Mouse (Mus musculus) embryonic fibroblast, embryonic 13.5 days (primary cell): ENCODE data around the gene Laptm5. TPM values are rescaled to one million over a fixed set of nuclear protein-coding genes. Genes with fewer than 3 reads are reported as not detected.

Source experiments
- H3K27ac ChIP-seq: 2 replicates; pipeline ENCODE4 v1.5.1; 2012; ENCODE audit warnings: low read length, control low read depth, inconsistent platforms; ENCODE audit not compliant: insufficient read depth
- H3K4me1 ChIP-seq: 2 replicates; pipeline ENCODE4 v1.6.1; 2011; ENCODE audit warnings: low read length; ENCODE audit not compliant: control insufficient read depth, insufficient read depth
- H3K4me3 ChIP-seq: 2 replicates; pipeline ENCODE4 v1.5.1; 2011; ENCODE audit warnings: mild to moderate bottlenecking, control low read depth, low read length; ENCODE audit not compliant: insufficient read depth
- CTCF ChIP-seq: IDR thresholded peaks from 2 replicates; pipeline ENCODE4 v1.5.1; 2011; ENCODE audit warnings: mild to moderate bottlenecking, control low read depth, low read length, moderate library complexity, borderline replicate concordance; ENCODE audit not compliant: insufficient read depth
- POLR2A ChIP-seq: IDR thresholded peaks from 2 replicates; pipeline ENCODE4 v1.6.1; 2011; ENCODE audit warnings: low read depth, mild to moderate bottlenecking, control low read depth, low read length, moderate library complexity
- polyA plus RNA-seq: library from polyadenylated mRNA; stranded (reverse); fragments of >200 nt; gene quantifications from 2 replicates; pipeline ENCODE4 v1.2.4, GENCODE M21; 2011; ENCODE audit warnings: low read depth; ENCODE audit not compliant: missing spikeins, insufficient read length

Gene Laptm5
- polyA plus RNA-seq = 0.50 and 10.8 TPM in 2 replicates

- TF ChIP-seq CTCF = no peak
- TF ChIP-seq POLR2A = no peak
- Histone ChIP-seq H3K4me1 (peaks cover 4% of the 10 kb centered on the region; the same call in 1 of the 2 replicates), H3K27ac (no peak within 1 kb of the TSS), H3K4me3 (no peak within 1 kb of the TSS)
These were observed at the start of gene Laptm5 for GRCm38 (mm10) chr4:130913077-130913476. Laptm5 (plus strand) TSS chr4:130913125.

GRCm38 (mm10) chr4:130865460-130865859 is 47.5 kb upstream of the Laptm5 start:
- H3K4me3 ChIP-seq = no peak overlapping the region
- no peak overlapping the region for H3K27ac ChIP-seq
- peaks cover 5% of the 10 kb centered on the region for H3K4me1 ChIP-seq
- TF ChIP-seq POLR2A = no peak
- no peak for TF ChIP-seq CTCF

- Histone ChIP-seq H3K4me1 (peaks cover 5% of the 10 kb centered on the region), H3K27ac (no peak overlapping the region), H3K4me3 (no peak overlapping the region)
- TF ChIP-seq POLR2A = no peak
- no peak for TF ChIP-seq CTCF
These were observed 47.0 kb upstream of the Laptm5 start for GRCm38 (mm10) chr4:130865901-130866371.

- Histone ChIP-seq H3K4me1 (no peaks in the 10 kb centered on the region), H3K27ac (no peak overlapping the region), H3K4me3 (no peak overlapping the region)
- TF ChIP-seq POLR2A = no peak
- TF ChIP-seq CTCF = no peak
These were observed 45.0 kb upstream of the Laptm5 start for GRCm38 (mm10) chr4:130867940-130868339.

GRCm38 (mm10) chr4:130868803-130869202 is 44.1 kb upstream of the Laptm5 start:
- Histone ChIP-seq H3K4me3 (no peak overlapping the region), H3K4me1 (no peaks in the 10 kb centered on the region), H3K27ac (no peak overlapping the region)
- TF ChIP-seq CTCF (no peak), POLR2A (no peak)

- no peak for TF ChIP-seq POLR2A
- no peak for TF ChIP-seq CTCF
- Histone ChIP-seq H3K27ac (no peak overlapping the region), H3K4me1 (peaks cover 12% of the 10 kb centered on the region), H3K4me3 (no peak overlapping the region)
These were observed 40.5 kb upstream of the Laptm5 start for GRCm38 (mm10) chr4:130872414-130872813.

GRCm38 (mm10) chr4:130873440-130873839 is 39.5 kb upstream of the Laptm5 start:
- no peak overlapping the region for H3K4me3 ChIP-seq
- H3K4me1 ChIP-seq = peaks cover 12% of the 10 kb centered on the region
- TF ChIP-seq POLR2A (no peak), CTCF (no peak)
- H3K27ac ChIP-seq = no peak overlapping the region

GRCm38 (mm10) chr4:130874601-130875000 is 38.3 kb upstream of the Laptm5 start:
- TF ChIP-seq POLR2A = no peak
- TF ChIP-seq CTCF = no peak
- no peak overlapping the region for H3K27ac ChIP-seq
- peaks cover 12% of the 10 kb centered on the region for H3K4me1 ChIP-seq
- no peak overlapping the region for H3K4me3 ChIP-seq

GRCm38 (mm10) chr4:130876016-130876726 is 36.8 kb upstream of the Laptm5 start:
- TF ChIP-seq POLR2A (no peak), CTCF (no peak)
- peaks cover 12% of the 10 kb centered on the region for H3K4me1 ChIP-seq
- no peak overlapping the region for H3K27ac ChIP-seq
- H3K4me3 ChIP-seq = no peak overlapping the region

GRCm38 (mm10) chr4:130878273-130879047 is 34.5 kb upstream of the Laptm5 start:
- Histone ChIP-seq H3K4me1 (peaks cover 12% of the 10 kb centered on the region), H3K27ac (no peak overlapping the region), H3K4me3 (no peak overlapping the region)
- peak; percentile 58; the same call in 1 of the 2 replicates for TF ChIP-seq CTCF
- no peak for TF ChIP-seq POLR2A
